3 mouse cellular contexts compared by ENCODE assay signal in the genomic region with DNA sequence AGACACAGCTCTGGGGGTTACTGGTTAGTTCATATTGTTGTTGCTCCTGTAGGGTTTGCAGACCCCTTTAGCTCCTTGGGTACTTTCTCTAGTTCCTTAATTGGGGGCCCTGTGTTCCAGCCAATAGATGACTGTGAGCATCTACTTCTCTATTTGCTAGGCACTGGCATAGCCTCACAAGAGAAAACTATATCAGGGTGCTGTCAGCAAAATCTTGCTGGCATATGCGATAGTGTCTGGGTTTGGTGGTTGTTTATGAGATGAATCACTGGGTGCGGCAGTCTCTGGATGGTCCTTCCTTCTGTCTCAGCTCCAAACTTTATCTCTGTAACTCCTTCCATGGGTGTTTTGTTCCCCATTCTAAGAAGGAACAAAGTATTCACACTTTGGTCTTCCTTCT.
DNase-seq lines count a peak whose midpoint lies in the region; TF ChIP-seq lines count a peak whose summit lies in the region.
"Not testable (repeated sequence)": the region's sequence is repeated elsewhere in the genome, so short reads cannot be mapped to it uniquely, and the experiment has no call there.

No protein-coding gene starts in this region.

- not testable (repeated sequence) for H3K36me3 ChIP-seq in MEL (ENCODE audit: control insufficient read depth in 1 of 2, insufficient read depth in 2 of 2, low read length in 2 of 2)

- H3K4me3 ChIP-seq in MEL (ENCODE audit: control insufficient read depth in 1 of 2, insufficient read depth in 1 of 2, low read depth in 2 of 2, low read length in 2 of 2), result not testable (repeated sequence)

- not testable (repeated sequence) for TF ChIP-seq POLR2A in MEL (IDR thresholded peaks at IDR 0.05; ENCODE audit: control insufficient read depth in 1 of 2, insufficient read depth in 1 of 2, low read depth in 1 of 2, low read length in 2 of 2, poor library complexity in 1 of 2)

- not testable (repeated sequence) for H3K4me1 ChIP-seq in MEL (ENCODE audit: control insufficient read depth in 1 of 2, insufficient read depth in 2 of 2, low read length in 2 of 2)

- not testable (repeated sequence) for TF ChIP-seq CTCF in MEL (IDR thresholded peaks at IDR 0.05 in 2 of 3, conservative IDR thresholded peaks at IDR 0.05 in 1 of 3; ENCODE audit: control insufficient read depth in 1 of 3, insufficient read depth in 1 of 3, low read depth in 2 of 3, low read length in 3 of 3, poor library complexity in 1 of 3, severe bottlenecking in 1 of 3)

- not testable (repeated sequence) for H3K79me2 ChIP-seq in MEL (ENCODE audit: control insufficient read depth, insufficient read depth, low read length, poor library complexity)

- not testable (repeated sequence) for H3K9me3 ChIP-seq in MEL (replicated peaks; ENCODE audit: insufficient read depth, low read length)

- TF ChIP-seq EP300 in MEL (IDR thresholded peaks at IDR 0.05; ENCODE audit: low read depth in 1 of 2, low read length in 2 of 2), result peak in 1 of 2 experiments; percentile 45; a peak in 2 of 4 replicates

- not testable (repeated sequence) for H3K27me3 ChIP-seq in MEL (ENCODE audit: control insufficient read depth in 1 of 2, insufficient read depth in 2 of 2, low read length in 2 of 2)

- not testable (repeated sequence) for H3K9ac ChIP-seq in MEL (ENCODE audit: control insufficient read depth, low read depth, low read length, poor library complexity, severe bottlenecking)

- not testable (repeated sequence) for TF ChIP-seq RAD21 in MEL (IDR thresholded peaks at IDR 0.05; ENCODE audit: low read depth, low read length)

- peak; percentile 70 for DNase-seq in MEL (ENCODE audit: low read depth, low spot score)
- DNase-seq in MEL-GATA-1-ER (ENCODE audit: extremely low read depth, low read depth), result peak; percentile 71
- peak; percentile 50 for DNase-seq in heart, adult 11 months

- peak overlapping the region; percentile 52; the same call in 1 of the 2 replicates for H3K27ac ChIP-seq in MEL (ENCODE audit: control insufficient read depth, low read depth, low read length)

TF ChIP-seq in MEL, 35 proteins besides CTCF, POLR2A, EP300 and RAD21:
- 0 out of 2 replicates have a peak, but pooled peaks have one; percentile 21 for TF ChIP-seq ETS1 (IDR thresholded peaks at IDR 0.05; ENCODE audit: low read depth, low read length)
- TF ChIP-seq RCOR1 (IDR thresholded peaks at IDR 0.05; ENCODE audit: low read depth, low read length), result 0 out of 2 replicates have a peak, but pooled peaks have one; percentile 10
- 0 out of 2 replicates have a peak, but pooled peaks have one; percentile 17 for TF ChIP-seq TCF12 (IDR thresholded peaks at IDR 0.05; ENCODE audit: low read depth, low read length)
- TF ChIP-seq GATA1 (IDR thresholded peaks at IDR 0.05; ENCODE audit: low read depth, low read length), result peak; percentile 44; the same call in 1 of the 2 replicates
